Mouse (Mus musculus) megakaryocyte, embryonic 14.5 days (primary cell): ENCODE data around the gene Hs3st5.

Source experiments
- FLI1 ChIP-seq: IDR thresholded peaks from 2 replicates; pipeline ENCODE4 v1.6.1; 2012; ENCODE audit warnings: low read length, inconsistent platforms, mixed read lengths
- GATA1 ChIP-seq: IDR thresholded peaks from 3 replicates; pipeline ENCODE4 v1.6.1; 2012; ENCODE audit warnings: mixed read lengths, low read length, inconsistent platforms, borderline replicate concordance

GRCm38 (mm10) chr10:36803705-36804104 is 297.1 kb downstream of the Hs3st5 start:
- TF ChIP-seq FLI1 (no peak), GATA1 (no peak)
